Mouse (Mus musculus) heart, adult 2 months (tissue): Measurements from ENCODE around the gene Nfkb1. TPM values are rescaled to one million over a fixed set of nuclear protein-coding genes. Genes with fewer than 3 reads are reported as not detected.

Experiments used
- DNase-seq, 2 experiments: peaks; one replicate each; pipeline ENCODE4 v3.0.0; 2021
- H3K27ac ChIP-seq: fragments of 200-600 bp; 2 replicates; pipeline ENCODE4 v1.8.1; 2022
- H3K27me3 ChIP-seq: fragments of 200-500 bp; 2 replicates; pipeline ENCODE4 v1.6.1; 2012; ENCODE audit warnings: mild to moderate bottlenecking, low read length, inconsistent platforms, mixed read lengths; ENCODE audit not compliant: control insufficient read depth, insufficient read depth
- H3K36me3 ChIP-seq: fragments of 200-500 bp; 2 replicates; pipeline ENCODE4 v1.6.1; 2012; ENCODE audit warnings: low read length, inconsistent platforms; ENCODE audit not compliant: control insufficient read depth, insufficient read depth
- H3K4me1 ChIP-seq: fragments of 200-500 bp; 2 replicates; pipeline ENCODE4 v1.6.1; 2011; ENCODE audit warnings: low read length; ENCODE audit not compliant: control insufficient read depth, insufficient read depth
- H3K4me3 ChIP-seq: fragments of 200-600 bp; 2 replicates; pipeline ENCODE4 v1.8.1; 2022
- H3K79me2 ChIP-seq: fragments of 200-500 bp; replicated peaks from 2 replicates; pipeline ENCODE4 v1.6.1; 2012; ENCODE audit warnings: mild to moderate bottlenecking, inconsistent platforms, low read length, moderate library complexity, mixed read lengths; ENCODE audit not compliant: control insufficient read depth, insufficient read depth
- H3K9ac ChIP-seq: fragments of 200-500 bp; 2 replicates; pipeline ENCODE4 v1.6.1; 2012; ENCODE audit warnings: low read depth, mild to moderate bottlenecking, control low read depth, inconsistent platforms, low read length, mixed read lengths
- CTCF ChIP-seq: fragments of 200-600 bp; IDR thresholded peaks from 2 replicates; pipeline ENCODE4 v1.8.1; 2022; ENCODE audit warnings: antibody characterized with exemption, mild to moderate bottlenecking, moderate library complexity
- EP300 ChIP-seq: fragments of 200-500 bp; IDR thresholded peaks from 2 replicates; pipeline ENCODE4 v1.6.1; 2011; ENCODE audit warnings: low read depth, low read length, control low read depth; ENCODE audit not compliant: insufficient read depth
- POLR2A ChIP-seq: fragments of 200-500 bp; IDR thresholded peaks from 2 replicates; pipeline ENCODE4 v1.6.1; 2011; ENCODE audit warnings: mild to moderate bottlenecking, low read depth, low read length, control low read depth; ENCODE audit not compliant: insufficient read depth
- WGBS: fragments of 180-500 bp; shearing (Covaris S2); methylation state at CpG from one replicate; pipeline ENCODE4 v1.1.7; 2018; 5-methylcytosine and 5-hydroxymethylcytosine counted together
- intact Hi-C: fragments of 180-260 bp; cut with DNase I; formaldehyde crosslinking; loops from one replicate; pipeline ENCODE4 v1.15.1; 2025
- polyA plus RNA-seq: library from polyadenylated mRNA; depleted of rRNA; stranded (reverse); fragments of >200 nt; gene quantifications from 2 replicates; pipeline ENCODE4 v1.2.3, GENCODE M21; 2012
- total RNA-seq, 2 experiments: library from RNA; stranded (reverse); gene quantifications; 2 replicates each; pipeline ENCODE4 v1.2.3; 2021

Gene Nfkb1
- total and polyA plus RNA-seq, 3 experiments = 33.5 to 44.4 (median 33.6) TPM

DNA sequence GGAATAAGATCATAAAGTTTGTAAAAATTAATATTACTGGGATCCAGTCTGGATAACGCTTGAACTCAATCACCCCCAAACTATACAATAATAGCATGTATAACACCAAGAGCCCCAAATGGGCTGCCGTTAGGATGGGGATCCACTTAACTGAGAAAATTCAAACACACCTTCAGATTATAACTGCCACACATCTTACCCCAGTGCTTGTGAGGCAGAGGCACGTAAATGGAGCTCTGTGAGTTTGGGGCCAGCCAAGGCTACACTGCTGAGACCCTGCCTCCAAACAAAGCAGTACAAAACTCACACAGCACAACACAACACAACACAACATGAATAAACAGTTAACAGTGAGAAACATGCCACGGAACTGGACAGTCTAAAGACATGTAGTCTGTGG is 35.2 kb downstream of the Nfkb1 start:
- no peaks in the 10 kb centered on the region for H3K4me1 ChIP-seq
- no peaks in the 10 kb centered on the region; the same call in 1 of the 2 replicates for H3K36me3 ChIP-seq
- H3K27ac ChIP-seq = no peak overlapping the region
- 94% methylated on average over 4 of the region's 4 CpGs for WGBS
- intact Hi-C loops = no loop called here
- no peaks in the 10 kb centered on the region for H3K27me3 ChIP-seq
- no peak for TF ChIP-seq EP300
- TF ChIP-seq CTCF = no peak
- TF ChIP-seq POLR2A = no peak
- no peak overlapping the region for H3K4me3 ChIP-seq
- H3K79me2 ChIP-seq = peaks cover 4% of the 10 kb centered on the region; the same call in 1 of the 2 replicates
- no peak for DNase-seq
- H3K9ac ChIP-seq = no peak overlapping the region

DNA sequence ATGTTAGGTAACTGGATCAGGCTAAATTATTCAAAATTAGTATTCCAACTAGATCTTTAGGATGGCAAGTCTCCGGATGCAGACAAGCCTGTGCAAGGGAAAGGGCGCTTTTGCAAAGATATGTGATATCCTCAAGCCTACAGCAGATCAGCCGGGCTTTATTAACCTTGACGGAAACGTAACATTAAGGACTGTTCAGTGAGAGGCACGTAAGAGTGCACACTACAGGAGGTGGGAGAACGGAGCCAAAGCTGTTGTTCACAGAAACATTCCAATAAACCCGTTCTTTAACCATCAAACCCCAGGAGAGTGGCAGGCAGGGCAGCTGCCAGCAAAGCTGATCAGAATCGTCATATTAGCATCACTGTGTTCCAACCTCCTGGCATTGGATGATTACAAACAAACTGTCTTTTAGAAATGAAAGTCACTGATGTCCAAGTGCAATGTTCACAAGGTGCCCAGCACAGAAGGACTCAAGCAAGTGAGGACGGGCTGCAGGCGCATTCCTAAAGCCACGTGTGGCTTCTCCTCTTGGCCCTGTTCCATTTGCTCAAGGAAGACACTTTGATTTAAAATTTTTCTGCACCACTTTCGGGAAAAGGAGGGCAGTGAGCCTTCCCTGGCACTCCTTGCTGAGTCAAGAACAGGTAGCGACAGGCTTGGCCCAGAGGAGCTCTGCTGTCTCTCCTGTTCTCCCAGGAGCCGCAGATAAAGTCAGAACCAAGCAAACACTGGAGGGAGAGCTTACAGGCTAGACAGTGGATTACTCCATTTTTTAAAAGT is 40.4 kb downstream of the Nfkb1 start:
- WGBS = 83% methylated on average over 15 of the region's 15 CpGs
- Histone ChIP-seq H3K79me2 (no peaks in the 10 kb centered on the region), H3K4me3 (no peak overlapping the region), H3K36me3 (no peaks in the 10 kb centered on the region), H3K4me1 (no peaks in the 10 kb centered on the region), H3K27me3 (no peaks in the 10 kb centered on the region), H3K27ac (no peak overlapping the region), H3K9ac (no peak overlapping the region)
- no peak for DNase-seq
- TF ChIP-seq POLR2A (no peak), EP300 (no peak), CTCF (no peak)
- intact Hi-C loops = no loop called here

DNA sequence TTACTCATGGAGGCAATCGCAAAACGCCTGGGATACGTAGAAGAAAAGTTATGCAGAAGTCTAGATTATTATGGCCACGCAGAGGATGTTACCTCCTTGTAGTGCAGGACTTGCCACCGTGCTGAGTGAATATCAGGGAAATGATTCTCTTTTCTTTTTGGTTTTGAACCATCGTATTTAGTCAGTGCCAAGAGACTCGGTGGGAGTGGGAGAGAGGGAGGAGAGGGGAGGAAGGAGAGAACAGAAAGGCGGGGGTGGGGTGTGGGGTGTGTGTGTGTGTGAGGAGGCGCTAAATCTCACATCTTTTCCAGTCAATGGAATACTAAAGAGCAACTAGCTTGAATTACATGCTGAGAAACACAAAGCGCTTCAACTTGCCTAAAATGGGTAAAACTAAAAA is 41.5 kb downstream of the Nfkb1 start:
- Histone ChIP-seq H3K27me3 (no peaks in the 10 kb centered on the region), H3K4me1 (no peaks in the 10 kb centered on the region), H3K9ac (no peak overlapping the region), H3K27ac (no peak overlapping the region), H3K79me2 (no peaks in the 10 kb centered on the region), H3K36me3 (no peaks in the 10 kb centered on the region), H3K4me3 (no peak overlapping the region)
- no peak for DNase-seq
- intact Hi-C loops = no loop called here
- TF ChIP-seq CTCF = no peak
- no peak for TF ChIP-seq EP300
- no peak for TF ChIP-seq POLR2A
- 86% methylated on average over 10 of the region's 10 CpGs for WGBS

DNA sequence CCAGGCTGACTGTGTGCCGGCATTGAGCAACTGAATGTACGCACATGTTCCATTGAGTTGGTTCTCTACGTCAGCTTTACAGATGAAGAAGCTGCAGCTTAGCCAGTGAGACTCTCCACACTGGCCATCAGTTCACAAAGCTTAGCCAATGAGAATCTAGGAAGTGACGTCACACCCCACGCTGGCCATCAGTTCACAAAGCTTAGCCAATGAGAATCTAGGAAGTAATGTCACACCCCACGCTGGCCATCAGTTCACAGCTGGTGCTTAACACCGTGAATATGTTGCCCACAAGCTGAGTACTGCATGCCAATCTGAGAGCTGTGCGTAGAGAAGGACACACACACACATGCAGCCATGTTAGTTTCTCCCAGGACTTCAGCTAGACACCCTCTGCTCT is 42.8 kb downstream of the Nfkb1 start:
- Histone ChIP-seq H3K4me1 (no peaks in the 10 kb centered on the region), H3K9ac (no peak overlapping the region), H3K79me2 (no peaks in the 10 kb centered on the region), H3K36me3 (no peaks in the 10 kb centered on the region), H3K27me3 (no peaks in the 10 kb centered on the region), H3K27ac (no peak overlapping the region), H3K4me3 (no peak overlapping the region)
- no peak for DNase-seq
- TF ChIP-seq POLR2A = no peak
- no peak for TF ChIP-seq CTCF
- TF ChIP-seq EP300 = no peak
- WGBS = 91% methylated on average over 8 of the region's 8 CpGs
- intact Hi-C loops = no loop called here

DNA sequence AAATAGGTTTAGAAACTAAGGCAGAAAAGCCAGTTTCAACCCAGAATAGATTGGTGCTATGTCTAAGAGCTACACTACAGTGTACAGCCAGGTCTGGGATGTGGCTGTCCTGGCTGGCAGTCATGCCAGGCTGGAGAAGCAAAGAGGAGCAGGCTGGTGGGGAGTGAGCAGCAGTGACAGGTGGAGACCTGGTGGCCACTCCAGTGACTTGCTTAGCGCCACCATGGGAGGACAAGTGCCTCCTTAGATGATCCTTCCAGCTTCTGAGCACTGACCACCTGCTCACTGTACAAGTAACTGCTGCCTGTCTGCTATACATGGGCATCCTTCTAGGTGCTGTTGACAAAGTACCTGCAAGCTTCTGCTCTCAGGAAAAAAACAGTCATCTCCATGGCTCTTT is 44.7 kb downstream of the Nfkb1 start:
- H3K36me3 ChIP-seq = no peaks in the 10 kb centered on the region; the same call in 1 of the 2 replicates
- H3K4me1 ChIP-seq = peaks cover 3% of the 10 kb centered on the region; the same call in 1 of the 2 replicates
- WGBS = 96% methylated on average over 1 of the region's 1 CpGs
- no peaks in the 10 kb centered on the region for H3K79me2 ChIP-seq
- no peak overlapping the region for H3K4me3 ChIP-seq
- intact Hi-C loops = no loop called here
- no peak overlapping the region for H3K9ac ChIP-seq
- DNase-seq = no peak
- no peaks in the 10 kb centered on the region for H3K27me3 ChIP-seq
- no peak for TF ChIP-seq POLR2A
- TF ChIP-seq EP300 = no peak
- no peak for TF ChIP-seq CTCF
- no peak overlapping the region for H3K27ac ChIP-seq

DNA sequence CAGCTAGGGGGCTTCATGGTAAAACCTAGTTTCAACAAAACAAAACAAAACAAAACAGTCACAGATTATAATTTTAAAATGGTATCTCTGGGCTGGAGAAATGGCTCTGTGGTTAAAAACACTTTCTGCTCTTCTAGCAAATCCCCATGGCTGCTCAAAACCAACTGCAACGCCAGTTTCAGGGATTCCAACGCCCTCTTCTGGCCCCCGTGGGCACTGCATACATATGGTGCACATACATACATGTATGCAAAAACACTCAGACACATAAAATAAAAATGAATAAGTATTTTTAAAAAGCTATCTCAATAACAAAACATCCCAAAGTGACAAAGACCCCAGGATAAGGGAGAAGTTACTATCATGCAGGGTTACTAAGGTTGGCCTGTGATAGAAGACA is 46.4 kb downstream of the Nfkb1 start:
- no peak overlapping the region for H3K9ac ChIP-seq
- H3K4me1 ChIP-seq = peaks cover 7% of the 10 kb centered on the region; the same call in 1 of the 2 replicates
- no peak overlapping the region for H3K4me3 ChIP-seq
- H3K79me2 ChIP-seq = no peaks in the 10 kb centered on the region
- no peak overlapping the region for H3K27ac ChIP-seq
- no peaks in the 10 kb centered on the region; the same call in 1 of the 2 replicates for H3K36me3 ChIP-seq
- TF ChIP-seq EP300 = no peak
- peak; percentile 27 for TF ChIP-seq CTCF
- no peaks in the 10 kb centered on the region for H3K27me3 ChIP-seq
- 95% methylated on average over 3 of the region's 3 CpGs for WGBS
- intact Hi-C loops = loop anchor here (5.0 kb wide), 1 partner anchor 47 kb away; the partner anchor contains the start of gene Nfkb1
- DNase-seq = no peak
